Mouse (Mus musculus): ENCODE measurements at regions not wholly inside any gene's neighbourhood (a gene's known extent, or its start where the extent isn't known, plus 50 kb on each side); places are given as distances from the start of the nearest gene placed in this dataset.

GRCm38 (mm10) chr2:47878002-47878401 is 935.9 kb upstream of the Acvr2a start:
- Histone ChIP-seq H3K4me1 (no peaks in the 10 kb centered on the region), H3K9me3 (replicated peaks) (no peaks in the 10 kb centered on the region), H3K36me3 (no peaks in the 10 kb centered on the region), H3K27ac (replicated peaks) (no peak overlapping the region), H3K4me2 (replicated peaks) (no peak overlapping the region), H3K9ac (no peak overlapping the region), H3K27me3 (no peaks in the 10 kb centered on the region), H3K4me3 (replicated peaks) (no peak overlapping the region)
- ATAC-seq (ENCODE audit: insufficient number of reproducible peaks, low FRiP score, low TSS enrichment, low read depth) = no peak
- 53% methylated on average over 2 of the region's 2 CpGs for WGBS

- Histone ChIP-seq H3K27ac (replicated peaks) (no peak overlapping the region), H3K4me3 (replicated peaks) (no peak overlapping the region), H3K4me2 (replicated peaks) (no peak overlapping the region), H3K9ac (no peak overlapping the region), H3K27me3 (no peaks in the 10 kb centered on the region), H3K9me3 (replicated peaks) (no peaks in the 10 kb centered on the region), H3K36me3 (no peaks in the 10 kb centered on the region), H3K4me1 (no peaks in the 10 kb centered on the region)
- no peak for ATAC-seq (ENCODE audit: insufficient number of reproducible peaks, low FRiP score, low TSS enrichment, low read depth)
- WGBS = 90% methylated on average over 2 of the region's 2 CpGs
Observed at GRCm38 (mm10) chr2:47879071-47879470, 934.8 kb upstream of the Acvr2a start.

- no peak overlapping the region for H3K27ac ChIP-seq (replicated peaks)
- H3K27me3 ChIP-seq = no peaks in the 10 kb centered on the region
- H3K4me1 ChIP-seq = no peaks in the 10 kb centered on the region
- H3K36me3 ChIP-seq = no peaks in the 10 kb centered on the region
- no peak overlapping the region for H3K4me2 ChIP-seq (replicated peaks)
- ATAC-seq (ENCODE audit: insufficient number of reproducible peaks, low FRiP score, low TSS enrichment, low read depth) = no peak
- H3K4me3 ChIP-seq (replicated peaks) = no peak overlapping the region
- H3K9ac ChIP-seq = no peak overlapping the region
- 75% methylated on average over 1 of the region's 1 CpGs for WGBS
- no peaks in the 10 kb centered on the region for H3K9me3 ChIP-seq (replicated peaks)
Observed at GRCm38 (mm10) chr2:47879796-47880195, 934.1 kb upstream of the Acvr2a start.

- H3K4me3 ChIP-seq (replicated peaks) = no peak overlapping the region
- ATAC-seq (ENCODE audit: insufficient number of reproducible peaks, low FRiP score, low TSS enrichment, low read depth) = no peak
- WGBS = 68% methylated on average over 1 of the region's 1 CpGs
- H3K27ac ChIP-seq (replicated peaks) = no peak overlapping the region
- no peak overlapping the region for H3K4me2 ChIP-seq (replicated peaks)
- H3K9ac ChIP-seq = no peak overlapping the region
- no peaks in the 10 kb centered on the region for H3K4me1 ChIP-seq
- no peaks in the 10 kb centered on the region for H3K36me3 ChIP-seq
- H3K27me3 ChIP-seq = no peaks in the 10 kb centered on the region
- no peaks in the 10 kb centered on the region for H3K9me3 ChIP-seq (replicated peaks)
Observed at GRCm38 (mm10) chr2:47888166-47888565, 925.7 kb upstream of the Acvr2a start.

GRCm38 (mm10) chr2:47891366-47891765 is 922.5 kb upstream of the Acvr2a start:
- Histone ChIP-seq H3K4me3 (replicated peaks) (no peak overlapping the region), H3K27ac (replicated peaks) (no peak overlapping the region), H3K9ac (no peak overlapping the region), H3K9me3 (replicated peaks) (no peaks in the 10 kb centered on the region), H3K27me3 (no peaks in the 10 kb centered on the region), H3K4me1 (no peaks in the 10 kb centered on the region), H3K4me2 (replicated peaks) (no peak overlapping the region), H3K36me3 (no peaks in the 10 kb centered on the region)
- WGBS = 39% methylated on average over 1 of the region's 1 CpGs
- no peak for ATAC-seq (ENCODE audit: insufficient number of reproducible peaks, low FRiP score, low TSS enrichment, low read depth)

- no peak for ATAC-seq (ENCODE audit: insufficient number of reproducible peaks, low FRiP score, low TSS enrichment, low read depth)
- H3K27ac ChIP-seq (replicated peaks) = no peak overlapping the region
- no peaks in the 10 kb centered on the region for H3K9me3 ChIP-seq (replicated peaks)
- no peak overlapping the region for H3K9ac ChIP-seq
- H3K4me2 ChIP-seq (replicated peaks) = no peak overlapping the region
- WGBS = 76% methylated on average over 2 of the region's 2 CpGs
- no peak overlapping the region for H3K4me3 ChIP-seq (replicated peaks)
- H3K36me3 ChIP-seq = no peaks in the 10 kb centered on the region
- no peaks in the 10 kb centered on the region for H3K4me1 ChIP-seq
- no peaks in the 10 kb centered on the region for H3K27me3 ChIP-seq
Observed at GRCm38 (mm10) chr2:47892879-47893278, 921.0 kb upstream of the Acvr2a start.

- H3K4me3 ChIP-seq (replicated peaks) = no peak overlapping the region
- no peak overlapping the region for H3K9ac ChIP-seq
- no peak overlapping the region for H3K4me2 ChIP-seq (replicated peaks)
- H3K36me3 ChIP-seq = no peaks in the 10 kb centered on the region
- no peak overlapping the region for H3K27ac ChIP-seq (replicated peaks)
- H3K27me3 ChIP-seq = no peaks in the 10 kb centered on the region
- no peak; the same call in 1 of the 2 replicates for ATAC-seq (ENCODE audit: insufficient number of reproducible peaks, low FRiP score, low TSS enrichment, low read depth)
- no peaks in the 10 kb centered on the region for H3K4me1 ChIP-seq
- H3K9me3 ChIP-seq (replicated peaks) = no peaks in the 10 kb centered on the region
Observed at GRCm38 (mm10) chr2:47894806-47895205, 919.1 kb upstream of the Acvr2a start.

GRCm38 (mm10) chr2:47914270-47914669 is 899.6 kb upstream of the Acvr2a start:
- Histone ChIP-seq H3K4me2 (replicated peaks) (no peak overlapping the region), H3K36me3 (no peaks in the 10 kb centered on the region), H3K27ac (replicated peaks) (no peak overlapping the region), H3K9me3 (replicated peaks) (no peaks in the 10 kb centered on the region), H3K4me1 (no peaks in the 10 kb centered on the region), H3K4me3 (replicated peaks) (no peak overlapping the region), H3K27me3 (no peaks in the 10 kb centered on the region), H3K9ac (no peak overlapping the region)
- ATAC-seq (ENCODE audit: insufficient number of reproducible peaks, low FRiP score, low TSS enrichment, low read depth) = no peak
- 63% methylated on average over 1 of the region's 1 CpGs for WGBS

- Histone ChIP-seq H3K4me2 (replicated peaks) (no peak overlapping the region), H3K27ac (replicated peaks) (no peak overlapping the region), H3K27me3 (no peaks in the 10 kb centered on the region), H3K4me3 (replicated peaks) (no peak overlapping the region), H3K36me3 (no peaks in the 10 kb centered on the region), H3K9me3 (replicated peaks) (no peaks in the 10 kb centered on the region), H3K9ac (no peak overlapping the region), H3K4me1 (no peaks in the 10 kb centered on the region)
- no peak for ATAC-seq (ENCODE audit: insufficient number of reproducible peaks, low FRiP score, low TSS enrichment, low read depth)
- 73% methylated on average over 4 of the region's 4 CpGs for WGBS
Observed at GRCm38 (mm10) chr2:47914986-47915485, 898.9 kb upstream of the Acvr2a start.

GRCm38 (mm10) chr2:47922965-47923364 is 890.9 kb upstream of the Acvr2a start:
- no peaks in the 10 kb centered on the region for H3K4me1 ChIP-seq
- no peak overlapping the region for H3K4me2 ChIP-seq (replicated peaks)
- no peaks in the 10 kb centered on the region for H3K27me3 ChIP-seq
- H3K27ac ChIP-seq (replicated peaks) = no peak overlapping the region
- no peak overlapping the region for H3K9ac ChIP-seq
- H3K4me3 ChIP-seq (replicated peaks) = no peak overlapping the region
- H3K9me3 ChIP-seq (replicated peaks) = no peaks in the 10 kb centered on the region
- no peak for ATAC-seq (ENCODE audit: insufficient number of reproducible peaks, low FRiP score, low TSS enrichment, low read depth)
- H3K36me3 ChIP-seq = no peaks in the 10 kb centered on the region

GRCm38 (mm10) chr2:47926620-47927019 is 887.3 kb upstream of the Acvr2a start:
- Histone ChIP-seq H3K4me1 (no peaks in the 10 kb centered on the region), H3K4me3 (replicated peaks) (no peak overlapping the region), H3K36me3 (no peaks in the 10 kb centered on the region), H3K9ac (no peak overlapping the region), H3K4me2 (replicated peaks) (no peak overlapping the region), H3K27ac (replicated peaks) (no peak overlapping the region), H3K27me3 (no peaks in the 10 kb centered on the region), H3K9me3 (replicated peaks) (no peaks in the 10 kb centered on the region)
- no peak for ATAC-seq (ENCODE audit: insufficient number of reproducible peaks, low FRiP score, low TSS enrichment, low read depth)

GRCm38 (mm10) chr2:47945061-47945460 is 868.8 kb upstream of the Acvr2a start:
- no peaks in the 10 kb centered on the region for H3K36me3 ChIP-seq
- H3K27ac ChIP-seq (replicated peaks) = no peak overlapping the region
- H3K9ac ChIP-seq = no peak overlapping the region
- H3K27me3 ChIP-seq = no peaks in the 10 kb centered on the region
- H3K4me1 ChIP-seq = no peaks in the 10 kb centered on the region
- H3K4me2 ChIP-seq (replicated peaks) = no peak overlapping the region
- no peak overlapping the region for H3K4me3 ChIP-seq (replicated peaks)
- H3K9me3 ChIP-seq (replicated peaks) = no peaks in the 10 kb centered on the region
- no peak for ATAC-seq (ENCODE audit: insufficient number of reproducible peaks, low FRiP score, low TSS enrichment, low read depth)
